Mouse (Mus musculus) urinary bladder, adult 18-20 months (tissue): ENCODE measurements around the gene Baiap2l2.

Experiments used
- DNase-seq, 2 experiments: peaks; one replicate each; pipeline ENCODE4 v3.0.0; 2022; ENCODE audit warnings: low spot score in 2 of 2, mixed read lengths in 2 of 2

Baiap2l2 gene

GRCm38 (mm10) chr15:79212750-79213446 lies 72.4 kb downstream of the Baiap2l2 start:
- no peak for DNase-seq

GRCm38 (mm10) chr15:79210357-79210756 lies 75.0 kb downstream of the Baiap2l2 start:
- DNase-seq: no peak

GRCm38 (mm10) chr15:79208758-79209439 lies 76.4 kb downstream of the Baiap2l2 start:
- no peak for DNase-seq

- DNase-seq: no peak
These were observed 77.1 kb downstream of the Baiap2l2 start for GRCm38 (mm10) chr15:79208211-79208610.
